Mouse (Mus musculus) liver, embryonic 16.5 days (tissue): ENCODE measurements at regions not wholly inside any gene's neighbourhood (a gene's known extent, or its start where the extent isn't known, plus 50 kb on each side); places are given as distances from the start of the nearest gene placed in this dataset.

Source experiments
- ATAC-seq: fragments of 200-750 bp; cut with Nextera tagmentation; 2 replicates; pipeline ENCODE4 v1.8.0; 2017; ENCODE audit warnings: low read depth, mild to moderate bottlenecking, moderate number of reproducible peaks, moderate library complexity
- H3K27ac ChIP-seq: fragments of 300-500 bp; sonication (generic); 2 replicates; pipeline ENCODE4 v1.5.1; 2014; ENCODE audit warnings: mild to moderate bottlenecking, low read length
- H3K27me3 ChIP-seq: fragments of 300-500 bp; sonication (generic); 2 replicates; pipeline ENCODE4 v1.6.1; 2014; ENCODE audit warnings: low read depth, low read length, mixed read lengths; ENCODE audit not compliant: control insufficient read depth, insufficient read depth
- H3K36me3 ChIP-seq: fragments of 300-500 bp; sonication (generic); 2 replicates; pipeline ENCODE4 v1.6.1; 2014; ENCODE audit warnings: mild to moderate bottlenecking; ENCODE audit not compliant: control insufficient read depth, insufficient read depth
- H3K4me1 ChIP-seq: fragments of 300-500 bp; sonication (generic); 2 replicates; pipeline ENCODE4 v1.6.1; 2014; ENCODE audit warnings: low read depth, low read length, mixed read lengths; ENCODE audit not compliant: control insufficient read depth
- H3K4me2 ChIP-seq: fragments of 300-500 bp; sonication (generic); 2 replicates; pipeline ENCODE4 v1.6.1; 2014; ENCODE audit warnings: low read depth, low read length, mixed read lengths
- H3K4me3 ChIP-seq: fragments of 300-500 bp; sonication (generic); 2 replicates; pipeline ENCODE4 v1.5.1; 2014; ENCODE audit warnings: low read depth, mild to moderate bottlenecking, low read length
- H3K9ac ChIP-seq: fragments of 300-500 bp; sonication (generic); 2 replicates; pipeline ENCODE4 v1.6.1; 2014; ENCODE audit warnings: low read depth, low read length
- H3K9me3 ChIP-seq: fragments of 300-500 bp; sonication (generic); replicated peaks from 2 replicates; pipeline ENCODE4 v1.6.1; 2016; ENCODE audit warnings: low read length; ENCODE audit not compliant: control insufficient read depth
- WGBS: fragments of 180-500 bp; shearing (Covaris S2); extraction: QIAGEN DNeasy Blood & Tissue Kit; methylation state at CpG from one replicate; pipeline ENCODE4 v1.1.7; 2014; ENCODE audit not compliant: insufficient replicate concordance; 5-methylcytosine and 5-hydroxymethylcytosine counted together

DNA sequence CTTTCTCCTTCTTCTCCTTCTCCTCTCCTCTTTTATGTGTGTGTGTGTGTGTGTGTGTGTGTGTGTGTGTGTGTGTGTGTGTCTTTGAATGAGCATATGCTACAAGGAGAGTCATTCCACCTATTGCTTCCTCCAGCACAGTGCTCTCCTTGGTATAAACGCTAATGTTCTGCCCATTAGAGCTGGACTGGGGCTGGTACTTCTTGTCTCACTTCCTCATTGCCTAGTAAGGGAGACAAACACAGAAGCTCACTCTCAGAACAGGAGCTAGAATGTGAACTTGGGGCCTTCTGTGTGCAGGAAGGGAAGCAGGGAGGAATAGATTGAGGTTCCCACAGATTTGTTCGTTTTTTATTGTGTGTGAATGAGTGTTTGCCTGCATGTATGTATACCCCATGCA, 54.9 kb upstream of the Shb start:
- H3K4me2 ChIP-seq, result no peak overlapping the region
- H3K9ac ChIP-seq, result no peak overlapping the region
- H3K4me1 ChIP-seq, result no peaks in the 10 kb centered on the region
- H3K9me3 ChIP-seq, result no peaks in the 10 kb centered on the region
- ATAC-seq, result no peak
- H3K27ac ChIP-seq, result no peak overlapping the region
- H3K27me3 ChIP-seq, result peaks cover 10% of the 10 kb centered on the region
- H3K36me3 ChIP-seq, result no peaks in the 10 kb centered on the region
- no peak overlapping the region for H3K4me3 ChIP-seq
- WGBS, result 34% methylated on average over 2 of the region's 2 CpGs

DNA sequence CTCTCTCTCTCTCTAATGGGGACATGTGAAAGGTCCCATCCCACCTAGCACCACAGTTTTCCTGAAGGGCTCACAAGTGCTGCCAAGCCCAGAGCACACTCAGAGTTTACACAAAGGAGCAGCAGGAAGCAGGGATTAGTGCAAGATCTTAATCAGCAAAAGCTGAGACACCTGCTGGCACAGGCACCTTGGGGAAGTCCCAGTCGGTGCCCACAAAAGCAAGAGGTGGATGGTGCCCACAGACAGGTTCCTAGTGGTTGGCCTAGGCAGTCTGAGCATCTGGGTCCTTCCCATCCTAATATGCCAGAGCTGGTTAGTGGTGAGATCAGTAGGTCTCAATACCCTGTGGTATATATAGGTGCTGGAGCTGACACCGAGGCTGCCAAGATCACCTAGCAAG, 54.0 kb upstream of the Shb start:
- H3K9me3 ChIP-seq, result no peaks in the 10 kb centered on the region
- no peak overlapping the region for H3K27ac ChIP-seq
- no peak overlapping the region for H3K4me3 ChIP-seq
- H3K4me2 ChIP-seq, result no peak overlapping the region
- 38% methylated on average over 2 of the region's 2 CpGs for WGBS
- no peaks in the 10 kb centered on the region for H3K4me1 ChIP-seq
- peaks cover 4% of the 10 kb centered on the region; the same call in 1 of the 2 replicates for H3K27me3 ChIP-seq
- no peaks in the 10 kb centered on the region for H3K36me3 ChIP-seq
- no peak overlapping the region for H3K9ac ChIP-seq
- no peak for ATAC-seq

DNA sequence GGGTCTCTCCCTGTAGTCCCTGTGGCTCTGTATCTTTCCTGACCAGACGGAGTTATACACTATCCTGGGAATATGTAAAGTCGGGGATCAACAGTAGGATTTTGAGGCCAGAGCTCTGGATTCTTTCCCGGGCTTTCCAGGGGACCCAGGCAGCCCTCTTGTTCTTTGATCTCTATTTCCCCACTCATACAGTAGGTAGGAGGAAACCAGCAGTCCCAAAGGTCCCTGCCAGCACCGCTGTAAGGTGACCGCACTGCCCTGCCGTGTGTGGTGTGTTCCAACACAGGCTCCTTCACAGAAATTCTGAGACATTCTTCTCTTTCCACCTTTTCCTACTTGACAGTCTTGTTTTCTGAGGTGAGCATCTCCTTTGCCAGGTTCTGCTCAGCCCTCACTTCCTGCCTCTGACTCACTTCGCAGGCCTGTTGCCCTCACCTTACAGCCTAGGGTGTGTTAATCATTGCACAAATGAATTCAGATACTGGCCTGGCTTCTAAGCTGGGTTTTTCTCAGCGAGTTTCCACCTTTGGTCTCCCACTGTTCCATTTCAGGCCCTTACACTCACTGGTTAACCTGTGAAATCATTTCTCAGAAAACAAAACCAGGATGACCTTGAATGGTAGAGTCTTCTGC, 53.0 kb upstream of the Shb start:
- Histone ChIP-seq H3K27me3 (no peaks in the 10 kb centered on the region; the same call in 1 of the 2 replicates), H3K4me2 (no peak overlapping the region), H3K4me3 (no peak overlapping the region), H3K27ac (no peak overlapping the region), H3K9me3 (no peaks in the 10 kb centered on the region), H3K9ac (no peak overlapping the region), H3K36me3 (no peaks in the 10 kb centered on the region), H3K4me1 (no peaks in the 10 kb centered on the region)
- 37% methylated on average over 8 of the region's 8 CpGs for WGBS
- ATAC-seq, result peak; percentile 50; the same call in 1 of the 2 replicates

DNA sequence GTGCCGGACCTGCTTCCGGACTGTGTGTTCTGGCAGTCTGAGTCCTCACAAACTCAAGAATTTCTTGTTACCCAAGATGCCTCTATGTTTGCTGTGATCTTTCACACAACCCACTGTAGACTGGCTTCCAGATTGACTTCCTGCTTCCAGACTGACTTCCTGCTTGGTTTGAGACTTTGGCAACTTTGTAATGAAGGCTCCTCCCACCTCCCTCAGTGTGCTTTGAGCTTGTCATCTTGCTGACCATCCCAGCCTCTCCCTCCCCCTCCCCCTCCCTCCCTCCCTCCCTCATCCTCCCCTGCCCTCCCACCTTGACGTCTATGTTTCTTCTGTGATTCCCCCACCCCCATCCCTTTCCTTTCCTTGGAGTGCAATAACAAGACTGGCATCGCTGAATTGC, 51.7 kb upstream of the Shb start:
- no peaks in the 10 kb centered on the region for H3K9me3 ChIP-seq
- H3K36me3 ChIP-seq, result no peaks in the 10 kb centered on the region
- 44% methylated on average over 4 of the region's 4 CpGs for WGBS
- no peak overlapping the region for H3K27ac ChIP-seq
- ATAC-seq, result no peak
- no peak overlapping the region for H3K4me3 ChIP-seq
- H3K9ac ChIP-seq, result no peak overlapping the region
- no peaks in the 10 kb centered on the region; the same call in 1 of the 2 replicates for H3K27me3 ChIP-seq
- H3K4me1 ChIP-seq, result no peaks in the 10 kb centered on the region
- H3K4me2 ChIP-seq, result no peak overlapping the region

DNA sequence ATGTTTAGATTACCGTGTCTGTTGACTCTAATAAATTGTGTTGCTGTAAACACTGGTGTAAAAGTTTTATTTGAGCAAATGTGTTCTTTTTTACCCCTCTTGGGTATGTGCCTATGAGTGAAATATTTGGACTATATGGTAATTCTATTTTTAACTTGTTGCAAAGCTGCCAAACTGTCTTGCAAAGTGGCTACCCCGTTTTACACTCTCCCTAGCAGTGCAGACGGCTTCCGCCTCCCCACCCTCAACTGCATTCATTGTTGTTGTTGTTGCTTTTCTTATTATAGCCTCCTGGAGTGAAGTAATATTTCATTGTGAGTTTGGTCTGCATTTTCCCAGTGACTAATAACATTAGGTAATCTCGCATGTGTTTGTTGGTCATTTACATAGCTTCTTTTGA, 50.2 kb upstream of the Shb start:
- WGBS, result 62% methylated on average over 5 of the region's 5 CpGs
- H3K4me1 ChIP-seq, result no peaks in the 10 kb centered on the region; the same call in 1 of the 2 replicates
- no peak for ATAC-seq

More for the DNA sequence above, 50.2 kb upstream of the Shb start:
- Histone ChIP-seq H3K36me3 (no peaks in the 10 kb centered on the region), H3K4me2 (no peak overlapping the region), H3K4me3 (no peak overlapping the region), H3K27ac (no peak overlapping the region), H3K27me3 (no peaks in the 10 kb centered on the region; the same call in 1 of the 2 replicates), H3K9ac (no peak overlapping the region), H3K9me3 (no peaks in the 10 kb centered on the region)
